Mouse (Mus musculus) small intestine, adult 2 months (tissue): Measurements from ENCODE around the gene Dlk1. TPM values are rescaled to one million over a fixed set of nuclear protein-coding genes. Genes with fewer than 3 reads are reported as not detected.

Experiments used
- H3K27ac ChIP-seq: fragments of 200-500 bp; 2 replicates; pipeline ENCODE4 v1.5.1; 2012; ENCODE audit warnings: low read depth, low read length, control low read depth, inconsistent platforms; ENCODE audit not compliant: insufficient read depth
- H3K27me3 ChIP-seq: fragments of 200-500 bp; 2 replicates; pipeline ENCODE4 v1.6.1; 2012; ENCODE audit warnings: mild to moderate bottlenecking, moderate library complexity, low read length, inconsistent platforms; ENCODE audit not compliant: control insufficient read depth, insufficient read depth
- H3K36me3 ChIP-seq: fragments of 200-500 bp; 2 replicates; pipeline ENCODE4 v1.6.1; 2012; ENCODE audit warnings: mild to moderate bottlenecking, low read length, control low read depth, inconsistent platforms; ENCODE audit not compliant: control insufficient read depth, insufficient read depth
- H3K4me1 ChIP-seq: fragments of 200-500 bp; 2 replicates; pipeline ENCODE4 v1.6.1; 2012; ENCODE audit warnings: low read length, inconsistent platforms, mixed read lengths; ENCODE audit not compliant: control insufficient read depth, insufficient read depth, insufficient read length
- H3K4me3 ChIP-seq: fragments of 200-500 bp; 2 replicates; pipeline ENCODE4 v1.5.1; 2012; ENCODE audit warnings: low read depth, mild to moderate bottlenecking, control low read depth, inconsistent platforms, low read length, moderate library complexity
- CTCF ChIP-seq: fragments of 200-500 bp; IDR thresholded peaks from 2 replicates; pipeline ENCODE4 v1.5.1; 2012; ENCODE audit warnings: low read depth, mild to moderate bottlenecking, control low read depth, inconsistent platforms, low read length, moderate library complexity, mixed read lengths; ENCODE audit not compliant: insufficient replicate concordance, insufficient read length; ENCODE audit errors: extremely low read depth
- POLR2A ChIP-seq: fragments of 200-500 bp; IDR thresholded peaks from 2 replicates; pipeline ENCODE4 v1.6.1; 2012; ENCODE audit warnings: low read depth, mild to moderate bottlenecking, control low read depth, inconsistent platforms, low read length, moderate library complexity
- WGBS: fragments of 180-500 bp; shearing (Covaris S2); methylation state at CpG from one replicate; pipeline ENCODE4 v1.1.7; 2018; 5-methylcytosine and 5-hydroxymethylcytosine counted together
- polyA plus RNA-seq: library from polyadenylated mRNA; depleted of rRNA; stranded (reverse); fragments of >200 nt; gene quantifications from 2 replicates; pipeline ENCODE4 v1.2.3, GENCODE M21; 2012

Dlk1 gene
- polyA plus RNA-seq, 1 experiment = 0.18 TPM

DNA sequence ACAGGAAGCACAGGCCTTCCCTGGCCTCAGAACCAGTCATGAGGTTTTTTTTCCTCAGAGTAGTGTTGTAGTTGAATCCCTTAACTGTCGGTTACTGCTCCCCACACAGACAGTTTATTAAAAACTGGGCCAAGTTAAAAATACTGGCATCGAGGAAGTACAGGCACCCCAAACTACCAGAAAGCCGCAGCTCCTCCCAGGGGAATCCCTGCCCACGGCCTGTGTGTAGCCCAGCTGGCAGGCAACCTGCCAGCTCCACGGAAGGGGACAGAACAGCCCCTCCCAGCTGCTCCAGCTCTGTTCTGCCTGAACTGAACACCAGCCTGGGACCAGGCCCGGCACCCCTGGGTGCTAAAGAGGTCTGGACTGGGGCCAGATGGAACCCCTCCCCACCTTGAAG lies 11.3 kb upstream of the Dlk1 start:
- H3K4me3 ChIP-seq = no peak overlapping the region
- H3K27ac ChIP-seq = no peak overlapping the region
- no peaks in the 10 kb centered on the region for H3K27me3 ChIP-seq
- no peak for TF ChIP-seq POLR2A
- TF ChIP-seq CTCF = no peak
- H3K4me1 ChIP-seq = peaks cover 2% of the 10 kb centered on the region; the same call in 1 of the 2 replicates
- 6% methylated on average over 6 of the region's 6 CpGs for WGBS
- no peaks in the 10 kb centered on the region for H3K36me3 ChIP-seq

DNA sequence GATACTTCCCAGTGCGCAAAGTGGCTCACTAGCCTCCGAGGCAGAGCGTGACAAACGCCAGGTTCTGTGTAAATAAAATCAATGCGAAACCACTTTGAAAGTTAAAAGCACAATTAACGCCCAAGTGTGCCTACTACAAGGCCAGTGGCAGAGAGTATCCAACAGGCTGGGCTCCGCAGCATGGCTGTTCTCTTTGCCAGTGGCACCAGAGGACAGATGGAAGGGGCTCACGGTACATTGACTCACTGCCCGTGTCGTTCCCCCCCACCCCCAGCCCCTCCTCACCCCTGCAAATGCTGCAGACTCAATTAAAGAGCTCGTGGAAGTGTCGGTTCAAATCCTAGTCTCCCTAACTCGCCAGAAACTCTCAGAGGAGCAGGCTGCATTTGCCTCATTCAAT lies 10.5 kb upstream of the Dlk1 start:
- Histone ChIP-seq H3K27ac (no peak overlapping the region), H3K27me3 (no peaks in the 10 kb centered on the region), H3K4me1 (peaks cover 2% of the 10 kb centered on the region; the same call in 1 of the 2 replicates), H3K4me3 (no peak overlapping the region), H3K36me3 (no peaks in the 10 kb centered on the region)
- TF ChIP-seq POLR2A = no peak
- TF ChIP-seq CTCF = no peak
- 51% methylated on average over 13 of the region's 13 CpGs for WGBS

DNA sequence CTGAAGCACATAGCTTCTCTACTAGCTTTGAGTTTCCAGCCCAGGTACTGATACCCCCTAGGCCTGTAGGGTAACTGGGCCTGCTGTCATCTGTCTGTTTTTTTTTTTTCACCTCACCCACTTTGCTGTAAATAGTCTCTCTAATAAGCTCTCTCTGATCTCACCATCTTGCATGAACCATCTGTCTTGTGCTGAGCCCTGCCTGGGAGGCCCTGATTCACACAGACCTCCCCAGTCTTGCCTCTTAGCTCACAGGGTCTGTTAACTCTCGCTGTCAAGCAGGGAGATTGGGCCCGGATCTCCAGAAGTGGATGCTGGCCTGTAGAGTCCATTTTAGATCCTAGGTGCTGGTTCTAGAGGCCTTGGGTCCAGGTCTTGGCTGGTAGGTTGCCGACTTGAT lies 9.3 kb upstream of the Dlk1 start:
- TF ChIP-seq CTCF (no peak), POLR2A (no peak)
- WGBS = 90% methylated on average over 3 of the region's 3 CpGs
- H3K36me3 ChIP-seq = no peaks in the 10 kb centered on the region
- H3K4me1 ChIP-seq = no peaks in the 10 kb centered on the region
- H3K4me3 ChIP-seq = no peak overlapping the region
- H3K27ac ChIP-seq = no peak overlapping the region
- no peaks in the 10 kb centered on the region for H3K27me3 ChIP-seq

DNA sequence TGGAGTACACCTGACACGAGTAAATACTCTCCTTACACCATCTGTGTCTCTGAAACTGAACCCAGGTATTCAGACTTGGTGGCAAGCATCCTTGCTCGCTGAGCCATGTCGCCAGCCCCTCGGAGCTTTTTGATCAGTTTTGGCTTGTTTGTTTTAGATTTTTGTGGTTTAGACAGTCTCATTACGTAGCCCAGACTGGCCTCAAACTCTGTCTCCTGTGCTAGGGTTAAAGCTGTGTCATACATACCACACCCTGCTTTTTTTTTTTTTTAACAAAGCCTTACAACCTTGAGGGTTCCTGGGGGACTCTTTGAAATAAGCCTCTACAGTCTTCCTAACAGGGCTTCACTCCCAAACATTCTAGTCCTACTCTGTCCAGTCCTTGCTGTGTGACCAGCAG lies 7.6 kb upstream of the Dlk1 start:
- no peak overlapping the region for H3K4me3 ChIP-seq
- no peaks in the 10 kb centered on the region for H3K36me3 ChIP-seq
- no peak for TF ChIP-seq CTCF
- TF ChIP-seq POLR2A = no peak
- no peak overlapping the region for H3K27ac ChIP-seq
- no peaks in the 10 kb centered on the region for H3K4me1 ChIP-seq
- H3K27me3 ChIP-seq = 0 out of 2 replicates have a peak, but pooled peaks cover 4% of the 10 kb centered on the region
- WGBS = 67% methylated on average over 5 of the region's 5 CpGs

DNA sequence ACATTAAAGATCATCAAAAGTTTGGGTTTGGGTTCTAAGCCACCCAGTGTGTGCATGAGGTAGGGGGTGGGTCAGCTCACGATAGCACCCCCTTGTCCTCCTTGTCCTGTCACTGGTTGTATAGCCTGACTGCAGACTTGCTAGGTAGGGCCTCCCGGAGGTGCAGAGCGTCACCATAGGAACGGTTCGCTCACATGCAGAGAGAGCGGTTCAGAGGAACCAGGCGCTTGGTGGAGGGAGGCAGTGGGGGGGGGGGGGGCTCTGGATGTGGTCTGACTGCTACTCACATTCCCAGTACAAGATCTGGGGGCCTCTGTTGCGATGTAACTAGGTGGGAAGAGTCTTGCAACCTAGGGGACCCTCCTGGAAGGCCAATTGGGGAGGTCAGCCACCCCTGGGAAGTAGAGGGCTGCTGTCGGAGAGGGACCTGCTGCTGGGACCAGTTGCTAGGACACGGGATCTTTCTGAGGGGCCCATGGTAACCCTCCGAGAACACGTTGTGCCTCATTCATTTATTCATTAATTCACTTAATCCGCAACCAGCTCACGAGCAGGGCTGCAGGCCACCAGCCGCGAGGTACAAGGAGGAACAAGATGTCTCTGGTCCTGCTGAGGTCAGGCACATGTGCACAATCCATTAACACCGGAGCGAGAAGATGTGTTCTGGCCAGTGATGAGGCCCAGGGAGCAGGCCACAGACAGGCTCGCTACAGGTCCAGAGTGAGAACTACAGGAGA lies 7.0 kb upstream of the Dlk1 start:
- Histone ChIP-seq H3K36me3 (no peaks in the 10 kb centered on the region), H3K27me3 (0 out of 2 replicates have a peak, but pooled peaks cover 4% of the 10 kb centered on the region), H3K4me3 (no peak overlapping the region), H3K27ac (no peak overlapping the region), H3K4me1 (no peaks in the 10 kb centered on the region)
- 32% methylated on average over 19 of the region's 19 CpGs for WGBS
- TF ChIP-seq CTCF (no peak), POLR2A (no peak)

DNA sequence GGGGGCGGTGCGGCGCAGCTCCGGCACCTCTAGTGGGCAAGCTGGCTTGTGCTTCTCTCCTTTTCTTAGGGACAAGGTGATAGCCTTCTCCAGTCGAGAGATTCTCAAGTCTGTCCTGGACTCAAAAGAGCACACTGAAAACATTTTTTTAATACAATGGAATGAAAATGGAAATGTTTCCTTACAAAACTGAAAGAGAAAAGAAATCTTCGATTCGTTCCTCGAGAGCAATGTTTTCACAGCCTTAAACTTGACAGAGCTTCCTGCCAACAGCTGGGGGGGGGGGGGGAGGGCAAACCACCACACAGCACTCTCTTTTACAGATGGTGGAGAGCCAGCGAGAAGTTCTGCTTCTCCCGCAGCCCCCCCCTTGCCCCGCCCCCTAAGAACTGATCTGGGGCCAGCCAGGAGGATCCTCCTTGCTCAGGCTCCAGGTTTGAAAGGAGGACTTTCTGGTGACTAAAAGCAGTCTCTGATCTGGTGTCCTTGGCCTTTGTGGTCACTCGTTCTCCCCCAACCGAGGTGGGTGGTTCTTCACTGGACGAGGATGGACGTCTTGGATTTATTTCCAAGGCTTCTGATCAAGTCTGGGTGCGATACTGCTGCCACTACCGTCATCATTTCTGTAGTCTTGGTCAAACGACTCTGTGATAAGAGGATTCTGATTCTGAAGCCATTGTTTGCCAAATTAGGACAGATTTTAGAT lies 6.2 kb upstream of the Dlk1 start:
- WGBS = 18% methylated on average over 18 of the region's 18 CpGs
- H3K36me3 ChIP-seq = no peaks in the 10 kb centered on the region
- no peak overlapping the region for H3K4me3 ChIP-seq
- no peaks in the 10 kb centered on the region for H3K4me1 ChIP-seq
- H3K27me3 ChIP-seq = peaks cover 8% of the 10 kb centered on the region; the same call in 1 of the 2 replicates
- TF ChIP-seq CTCF (no peak), POLR2A (no peak)
- H3K27ac ChIP-seq = no peak overlapping the region
